Mouse (Mus musculus) ES-Bruce4 (cell line): ENCODE measurements around the gene Gtf2e1. TPM values are rescaled to one million over a fixed set of nuclear protein-coding genes. Genes with fewer than 3 reads are reported as not detected.

ENCODE experiments used
- H3K27ac ChIP-seq: 2 replicates; pipeline ENCODE4 v1.5.1; 2012; ENCODE audit warnings: low read length, inconsistent platforms; ENCODE audit not compliant: insufficient read depth
- H3K27me3 ChIP-seq: 2 replicates; pipeline ENCODE4 v1.6.1; 2012; ENCODE audit warnings: mild to moderate bottlenecking, low read length, inconsistent platforms; ENCODE audit not compliant: control insufficient read depth, poor library complexity, insufficient read depth, severe bottlenecking
- H3K36me3 ChIP-seq: 2 replicates; pipeline ENCODE4 v1.6.1; 2012; ENCODE audit warnings: inconsistent platforms, mild to moderate bottlenecking, low read length, moderate library complexity; ENCODE audit not compliant: control insufficient read depth, poor library complexity, insufficient read depth, severe bottlenecking
- H3K4me1 ChIP-seq: one replicate; pipeline ENCODE4 v1.8.1; 2011; ENCODE audit warnings: low read length; ENCODE audit not compliant: control insufficient read depth, insufficient read depth
- H3K4me3 ChIP-seq: 2 replicates; pipeline ENCODE4 v1.5.1; 2011; ENCODE audit warnings: low read depth, mild to moderate bottlenecking, low read length
- H3K9ac ChIP-seq: 2 replicates; pipeline ENCODE4 v1.6.1; 2012; ENCODE audit warnings: low read depth, mild to moderate bottlenecking, inconsistent platforms; ENCODE audit not compliant: poor library complexity, severe bottlenecking
- H3K9me3 ChIP-seq: replicated peaks from 2 replicates; pipeline ENCODE4 v1.6.1; 2012; ENCODE audit warnings: mild to moderate bottlenecking, low read length, inconsistent platforms; ENCODE audit not compliant: control insufficient read depth, poor library complexity, insufficient read depth, severe bottlenecking
- CTCF ChIP-seq: IDR thresholded peaks from one replicate; pipeline ENCODE4 v1.8.1; 2011; ENCODE audit warnings: low read depth, low read length
- EP300 ChIP-seq: IDR thresholded peaks from 2 replicates; pipeline ENCODE4 v1.6.1; 2011; ENCODE audit warnings: low read depth, low read length; ENCODE audit not compliant: insufficient read depth
- POLR2A ChIP-seq: IDR thresholded peaks from one replicate; pipeline ENCODE4 v1.8.1; 2011; ENCODE audit warnings: low read length; ENCODE audit not compliant: insufficient read depth
- polyA plus RNA-seq: library from polyadenylated mRNA; stranded (reverse); fragments of >200 nt; gene quantifications from 2 replicates; pipeline ENCODE4 v1.2.4, GENCODE M21; 2011; ENCODE audit warnings: low read depth; ENCODE audit not compliant: missing spikeins, insufficient read depth, insufficient read length

The Gtf2e1 gene
- polyA plus RNA-seq, 1 experiment, result 68.9 TPM

- Histone ChIP-seq H3K27me3 (no peaks in the 10 kb centered on the region), H3K27ac (no peak overlapping the region), H3K36me3 (no peaks in the 10 kb centered on the region), H3K4me1 (no peaks in the 10 kb centered on the region), H3K4me3 (no peak overlapping the region), H3K9me3 (no peaks in the 10 kb centered on the region), H3K9ac (no peak overlapping the region)
- TF ChIP-seq EP300 (no peak), POLR2A (no peak), CTCF (no peak)
Observed at GRCm38 (mm10) chr16:37562414-37562813, 22.8 kb upstream of the Gtf2e1 start.

GRCm38 (mm10) chr16:37552824-37553223, 13.2 kb upstream of the Gtf2e1 start:
- no peaks in the 10 kb centered on the region for H3K9me3 ChIP-seq
- H3K9ac ChIP-seq, result no peak overlapping the region
- no peak overlapping the region for H3K27ac ChIP-seq
- no peaks in the 10 kb centered on the region for H3K27me3 ChIP-seq
- no peak for TF ChIP-seq POLR2A
- no peak for TF ChIP-seq CTCF
- no peak for TF ChIP-seq EP300
- H3K4me3 ChIP-seq, result no peak overlapping the region
- no peaks in the 10 kb centered on the region for H3K4me1 ChIP-seq
- H3K36me3 ChIP-seq, result no peaks in the 10 kb centered on the region; the same call in 1 of the 2 replicates

GRCm38 (mm10) chr16:37550981-37551380, 11.4 kb upstream of the Gtf2e1 start:
- H3K9ac ChIP-seq, result no peak overlapping the region
- TF ChIP-seq POLR2A (no peak), EP300 (no peak), CTCF (no peak)

GRCm38 (mm10) chr16:37550266-37550665, 10.7 kb upstream of the Gtf2e1 start:
- Histone ChIP-seq H3K36me3 (no peaks in the 10 kb centered on the region), H3K4me3 (no peak overlapping the region), H3K9ac (no peak overlapping the region), H3K27ac (no peak overlapping the region), H3K4me1 (no peaks in the 10 kb centered on the region), H3K9me3 (no peaks in the 10 kb centered on the region), H3K27me3 (no peaks in the 10 kb centered on the region)
- no peak for TF ChIP-seq EP300
- TF ChIP-seq POLR2A, result no peak
- no peak for TF ChIP-seq CTCF

More at GRCm38 (mm10) chr16:37550981-37551380, 11.4 kb upstream of the Gtf2e1 start:
- no peak overlapping the region for H3K4me3 ChIP-seq
- H3K36me3 ChIP-seq, result no peaks in the 10 kb centered on the region
- no peak overlapping the region for H3K27ac ChIP-seq
- H3K27me3 ChIP-seq, result no peaks in the 10 kb centered on the region
- H3K9me3 ChIP-seq, result no peaks in the 10 kb centered on the region
- H3K4me1 ChIP-seq, result no peaks in the 10 kb centered on the region

- TF ChIP-seq CTCF (no peak), EP300 (no peak), POLR2A (no peak)
- Histone ChIP-seq H3K36me3 (peaks cover 3% of the 10 kb centered on the region; the same call in 1 of the 2 replicates), H3K4me3 (no peak overlapping the region), H3K4me1 (no peaks in the 10 kb centered on the region), H3K9me3 (no peaks in the 10 kb centered on the region), H3K27ac (no peak overlapping the region), H3K9ac (no peak overlapping the region), H3K27me3 (no peaks in the 10 kb centered on the region)
Observed at GRCm38 (mm10) chr16:37546312-37546711, 6.7 kb upstream of the Gtf2e1 start.

- no peaks in the 10 kb centered on the region for H3K4me1 ChIP-seq
- no peak for TF ChIP-seq CTCF
- no peak for TF ChIP-seq EP300
- TF ChIP-seq POLR2A, result no peak
- peaks cover 6% of the 10 kb centered on the region for H3K36me3 ChIP-seq
- no peak overlapping the region for H3K27ac ChIP-seq
- no peak overlapping the region; the same call in 1 of the 2 replicates for H3K9ac ChIP-seq
- H3K9me3 ChIP-seq, result no peaks in the 10 kb centered on the region
- H3K4me3 ChIP-seq, result peak overlapping the region; percentile 91
- no peaks in the 10 kb centered on the region for H3K27me3 ChIP-seq
Observed at GRCm38 (mm10) chr16:37540776-37541175, 1.2 kb upstream of the Gtf2e1 start.
